17 mouse cellular contexts compared by ENCODE assay signal in the genomic region with DNA sequence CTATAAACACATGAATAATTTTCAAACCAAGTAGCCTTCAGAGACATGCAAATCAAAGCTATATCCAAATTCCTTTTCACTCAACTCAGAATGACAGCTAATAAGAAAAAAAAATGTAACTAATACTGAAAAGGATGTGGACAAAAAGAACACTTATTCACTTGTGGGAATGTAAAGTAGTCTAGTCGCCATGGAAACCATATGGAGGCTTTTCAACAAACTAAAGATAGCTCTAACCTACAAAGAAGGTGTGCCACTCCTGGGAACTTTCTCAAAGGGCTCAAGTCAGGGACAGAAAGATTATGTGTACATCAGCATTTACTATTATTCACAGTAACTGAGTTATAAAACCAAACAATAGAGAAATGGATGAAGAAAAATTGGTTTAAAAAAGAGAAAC.
"Had no signal": no experiment of that assay in that cellular context is flagged by ENCODE, and none has a peak within 500 bp of the region (broad histone marks: within the 10 kb centered on the region; RNA-seq: fewer than 3 reads in every experiment).

No protein-coding gene starts in this region.

- H3K4me1 ChIP-seq: liver, embryonic 13.5 days; liver, embryonic 15.5 days; megakaryocyte, embryonic 14.5 days; midbrain, embryonic 15.5 days; neural tube, embryonic 12.5 days; stomach, embryonic 15.5 days had no signal

- H3K4me3 ChIP-seq: liver, embryonic 13.5 days; liver, embryonic 15.5 days; megakaryocyte, embryonic 14.5 days; midbrain, embryonic 15.5 days; neural tube, embryonic 12.5 days; stomach, embryonic 15.5 days had no signal

- H3K4me2 ChIP-seq: liver, embryonic 11.5 days; liver, embryonic 13.5 days; liver, embryonic 15.5 days; midbrain, embryonic 11.5 days; midbrain, embryonic 15.5 days; neural tube, embryonic 12.5 days; stomach, embryonic 15.5 days had no signal

- H3K9me3 ChIP-seq: liver, embryonic 13.5 days; liver, embryonic 15.5 days; megakaryocyte, embryonic 14.5 days; midbrain, embryonic 15.5 days; neural tube, embryonic 12.5 days; stomach, embryonic 15.5 days had no signal

- H3K27me3 ChIP-seq: liver, embryonic 13.5 days; liver, embryonic 15.5 days; megakaryocyte, embryonic 14.5 days; midbrain, embryonic 15.5 days; neural tube, embryonic 12.5 days; stomach, embryonic 15.5 days had no signal

- H3K36me3 ChIP-seq: liver, embryonic 13.5 days; liver, embryonic 15.5 days; midbrain, embryonic 15.5 days; neural tube, embryonic 12.5 days; stomach, embryonic 15.5 days had no signal

- DNase-seq: liver, embryonic 13.5 days; liver, postnatal 0 days; lung, adult 2 months; lung, postnatal 10 days; right cerebral cortex, postnatal 14 days; thymus, adult 2 months; thymus, postnatal 25 days; thymus, postnatal 4 days had no signal

- H3K27ac ChIP-seq: liver, embryonic 13.5 days; liver, embryonic 15.5 days; macrophage; midbrain, embryonic 15.5 days; neural tube, embryonic 12.5 days; stomach, embryonic 15.5 days; stomach, postnatal 0 days had no signal

- ATAC-seq: liver, postnatal 0 days; midbrain, embryonic 15.5 days had no signal

- H3K9ac ChIP-seq: liver, embryonic 13.5 days; liver, embryonic 15.5 days; liver, postnatal 0 days; midbrain, embryonic 15.5 days; neural tube, embryonic 12.5 days; stomach, embryonic 15.5 days had no signal
